ENCODE assay signal across 8 mouse cellular contexts in genomic region chr11:55418704-55419061, GRCm38 (mm10). TPM values are rescaled to one million over a fixed set of nuclear protein-coding genes. Genes with fewer than 3 reads are reported as not detected.
DNase-seq lines count a peak whose midpoint lies in the region; ATAC-seq and TF ChIP-seq lines count a peak whose summit lies in the region.

No protein-coding gene starts in this region.

- peak; percentile 7 for DNase-seq in kidney, postnatal 10 days
- DNase-seq in kidney, adult 11 months, result no peak
- peak; percentile 68 for DNase-seq in intestine, embryonic 14.5 days (ENCODE audit: low spot score)
- DNase-seq in cerebellum, postnatal 10 days, result no peak
- DNase-seq in left cerebral cortex, postnatal 25 days (ENCODE audit: low spot score in 2 of 2), result no peak

- peak overlapping the region; percentile 85 for H3K4me3 ChIP-seq in embryonic fibroblast, embryonic 13.5 days (ENCODE audit: insufficient read depth, low read length)
- peak overlapping the region; percentile 81 for H3K4me3 ChIP-seq in intestine, embryonic 14.5 days (ENCODE audit: low read depth, low read length)
- peak overlapping the region; percentile 75 for H3K4me3 ChIP-seq in myocyte

- H3K27ac ChIP-seq in embryonic fibroblast, embryonic 13.5 days (ENCODE audit: insufficient read depth, low read length), result peak overlapping the region; percentile 92
- peak overlapping the region; percentile 95 for H3K27ac ChIP-seq in intestine, embryonic 14.5 days (ENCODE audit: low read depth)

- peaks cover 53% of the 10 kb centered on the region for H3K79me2 ChIP-seq in myocyte (ENCODE audit: control insufficient read depth, insufficient read depth)

- peak overlapping the region; percentile 77 for H3ac ChIP-seq in myocyte (ENCODE audit: control insufficient read depth, insufficient read length)

- H3K36me3 ChIP-seq in intestine, embryonic 14.5 days (ENCODE audit: control insufficient read depth, insufficient read depth, low read length), result peaks cover 4% of the 10 kb centered on the region
- H3K36me3 ChIP-seq in myocyte (ENCODE audit: control insufficient read depth, insufficient read depth), result no peaks in the 10 kb centered on the region

- no peaks in the 10 kb centered on the region for H3K9me3 ChIP-seq in intestine, embryonic 14.5 days (ENCODE audit: control insufficient read depth, low read length)

- ATAC-seq in intestine, embryonic 14.5 days (replicated peaks; ENCODE audit: low FRiP score, low TSS enrichment, low read depth), result no peak
- ATAC-seq in activated CD4-positive, CD25-positive, alpha-beta regulatory T cell, adult 4 months, result no peak

- H3K4me1 ChIP-seq in embryonic fibroblast, embryonic 13.5 days (ENCODE audit: control insufficient read depth, insufficient read depth, low read length), result peaks cover 8% of the 10 kb centered on the region
- peaks cover 51% of the 10 kb centered on the region for H3K4me1 ChIP-seq in intestine, embryonic 14.5 days (replicated peaks; ENCODE audit: control insufficient read depth, insufficient read depth, low read length)

- H3K9ac ChIP-seq in intestine, embryonic 14.5 days (ENCODE audit: low read length), result peak overlapping the region; percentile 91

- H3K27me3 ChIP-seq in intestine, embryonic 14.5 days (replicated peaks; ENCODE audit: control insufficient read depth, insufficient read depth, low read length), result no peaks in the 10 kb centered on the region
- H3K27me3 ChIP-seq in myocyte (ENCODE audit: control insufficient read depth, insufficient read depth, insufficient read length), result no peaks in the 10 kb centered on the region

- no peak for TF ChIP-seq CTCF in embryonic fibroblast, embryonic 13.5 days (IDR thresholded peaks at IDR 0.05; ENCODE audit: borderline replicate concordance, insufficient read depth, low read length)

- intact Hi-C loops in left cerebral cortex, postnatal 25 days (cut with DNase I), result no loop called here

- 14% methylated on average over 3 of the region's 3 CpGs for WGBS in intestine, embryonic 14.5 days

- TF ChIP-seq POLR2A in embryonic fibroblast, embryonic 13.5 days (IDR thresholded peaks at IDR 0.05; ENCODE audit: low read depth, low read length), result no peak; the same call in 1 of the 2 replicates
- no peak for TF ChIP-seq POLR2A in myocyte (IDR thresholded peaks at IDR 0.05; ENCODE audit: insufficient read length, low read depth)

- H3K4me2 ChIP-seq in intestine, embryonic 14.5 days (ENCODE audit: low read length), result peak overlapping the region; percentile 85
- H3K4me2 ChIP-seq in myocyte (ENCODE audit: low read depth), result peak overlapping the region; percentile 84

TF ChIP-seq in myocyte, 11 proteins besides CTCF, POLR2A, EP300 and RAD21:
- TF ChIP-seq MAX (IDR thresholded peaks at IDR 0.05; ENCODE audit: low read depth) (no peak), TCF12 (IDR thresholded peaks at IDR 0.05; ENCODE audit: insufficient read depth, poor library complexity, severe bottlenecking) (no peak), MYOG (IDR thresholded peaks at IDR 0.05; ENCODE audit: control insufficient read depth in 1 of 3, insufficient read depth in 1 of 3, insufficient read length in 2 of 3, low read depth in 2 of 3) (no peak), REST (IDR thresholded peaks at IDR 0.05; ENCODE audit: insufficient read depth, insufficient read length) (no peak), POLR2AphosphoS2 (IDR thresholded peaks at IDR 0.05; ENCODE audit: insufficient read length, low read depth) (peak; percentile 16), TCF3 (IDR thresholded peaks at IDR 0.05; ENCODE audit: insufficient read length, low read depth) (no peak), USF1 (IDR thresholded peaks at IDR 0.05; ENCODE audit: low read depth) (no peak), E2F4 (IDR thresholded peaks at IDR 0.05; ENCODE audit: insufficient read depth) (no peak)

RNA-seq across cellular contexts. Expression of gene Sparc, which starts 4.3 kb away (rescaled TPM):
- polyA plus RNA-seq in embryonic fibroblast, embryonic 13.5 days (2011; ENCODE audit: insufficient read length, low read depth, missing spikeins), result 3,951 and 4,760 TPM in 2 replicates
- 1,391 and 1,474 TPM in 2 replicates for polyA plus RNA-seq in intestine, embryonic 14.5 days (2014; fragmentation: Nextera tagmentation; extraction: Ambion mirVana)
- polyA plus RNA-seq in myocyte (2012; fragmentation: generic; extraction: Trizol), result 1,961 TPM
- polyA plus RNA-seq in activated CD4-positive, CD25-positive, alpha-beta regulatory T cell, adult 4 months (2017; shearing (Covaris generic)), result not detected
- total RNA-seq in left cerebral cortex, postnatal 25 days (2021), result 100 to 1,000 TPM; 275 to 297 TPM

RNA-seq across cellular contexts. Expression of gene Atox1, which starts 42.4 kb away (rescaled TPM):
- polyA plus RNA-seq in embryonic fibroblast, embryonic 13.5 days (2011; ENCODE audit: insufficient read length, low read depth, missing spikeins), result 114 and 118 TPM in 2 replicates
- 400 and 443 TPM in 2 replicates for polyA plus RNA-seq in intestine, embryonic 14.5 days (2014; fragmentation: Nextera tagmentation; extraction: Ambion mirVana)
- polyA plus RNA-seq in myocyte (2012; fragmentation: generic; extraction: Trizol), result 264 TPM
- 100 to 1,000 TPM; 224 to 229 TPM for polyA plus RNA-seq in activated CD4-positive, CD25-positive, alpha-beta regulatory T cell, adult 4 months (2017; shearing (Covaris generic))
- total RNA-seq in left cerebral cortex, postnatal 25 days (2021), result 100 to 1,000 TPM in 1 of 2 experiments, 10 to 100 TPM in 1; 98.7 to 111 TPM

RNA-seq across cellular contexts. Expression of gene G3bp1, which starts 50.8 kb away (rescaled TPM):
- polyA plus RNA-seq in embryonic fibroblast, embryonic 13.5 days (2011; ENCODE audit: insufficient read length, low read depth, missing spikeins), result 77.7 and 79.1 TPM in 2 replicates
- polyA plus RNA-seq in intestine, embryonic 14.5 days (2014; fragmentation: Nextera tagmentation; extraction: Ambion mirVana), result 198 and 212 TPM in 2 replicates
- polyA plus RNA-seq in myocyte (2012; fragmentation: generic; extraction: Trizol), result 52.2 TPM
- 10 to 100 TPM; 62.4 to 65.3 TPM for polyA plus RNA-seq in activated CD4-positive, CD25-positive, alpha-beta regulatory T cell, adult 4 months (2017; shearing (Covaris generic))
- total RNA-seq in left cerebral cortex, postnatal 25 days (2021), result 10 to 100 TPM; 34.1 to 34.4 TPM

Comparison
In these comparisons a context has a peak if more than half of its experiments do, and no peak if none do; other contexts are left out.
1. DNase-seq: peak in kidney, postnatal 10 days (single experiment) and intestine, embryonic 14.5 days (single experiment); none in kidney, adult 11 months (single experiment), cerebellum, postnatal 10 days (0 of 2) and left cerebral cortex, postnatal 25 days (0 of 2).
2. RNA of gene Sparc, which starts 4.3 kb away (polyA plus RNA-seq): 3,951 to 4,760 TPM in embryonic fibroblast, embryonic 13.5 days, 1,961 TPM in myocyte (single experiment) and 1,391 to 1,474 TPM in intestine, embryonic 14.5 days; not detected in activated CD4-positive, CD25-positive, alpha-beta regulatory T cell, adult 4 months; every median in the first group is over 1,000 times any median in the second.
3. Peak in every context shown above with its lines, with median percentiles within 50 percentile points of each other: H3K4me3 ChIP-seq.